In genomic region chr5:22253318-22253717, GRCm38 (mm10) we compare ENCODE assay signal across 28 mouse cellular contexts.
DNase-seq lines count a peak whose midpoint lies in the region; ATAC-seq and TF ChIP-seq lines count a peak whose summit lies in the region.
"Had no signal": no experiment of that assay in that cellular context is flagged by ENCODE, and none has a peak within 500 bp of the region (broad histone marks: within the 10 kb centered on the region; RNA-seq: fewer than 3 reads in every experiment).

No protein-coding gene starts in this region.

- no peak overlapping the region for H3K4me3 ChIP-seq in forebrain, embryonic 13.5 days
- no peak overlapping the region for H3K4me3 ChIP-seq in forebrain, embryonic 10.5 days
- no peak overlapping the region for H3K4me3 ChIP-seq in midbrain, postnatal 0 days (ENCODE audit: low read depth, low read length)
- H3K4me3 ChIP-seq in midbrain, embryonic 16.5 days (ENCODE audit: low read depth, low read length), result no peak overlapping the region
- H3K4me3 ChIP-seq: embryonic facial prominence, embryonic 12.5 days; hindbrain, embryonic 12.5 days; limb, embryonic 13.5 days; liver, embryonic 12.5 days had no signal

- no peak overlapping the region for H3K27ac ChIP-seq in forebrain, embryonic 13.5 days
- no peak overlapping the region for H3K27ac ChIP-seq in forebrain, embryonic 10.5 days
- no peak overlapping the region for H3K27ac ChIP-seq in midbrain, postnatal 0 days (ENCODE audit: low read depth, low read length)
- H3K27ac ChIP-seq in midbrain, embryonic 16.5 days (ENCODE audit: low read length), result no peak overlapping the region
- H3K27ac ChIP-seq: embryonic facial prominence, embryonic 12.5 days; hindbrain, embryonic 12.5 days; kidney, postnatal 0 days; limb, embryonic 13.5 days; liver, embryonic 12.5 days; macrophage had no signal

- no peak for TF ChIP-seq CTCF in midbrain, postnatal 0 days (IDR thresholded peaks at IDR 0.05)

- no peaks in the 10 kb centered on the region for H3K36me3 ChIP-seq in forebrain, embryonic 13.5 days (ENCODE audit: poor library complexity, severe bottlenecking)
- no peaks in the 10 kb centered on the region for H3K36me3 ChIP-seq in forebrain, embryonic 10.5 days (replicated peaks)
- no peaks in the 10 kb centered on the region for H3K36me3 ChIP-seq in midbrain, postnatal 0 days (ENCODE audit: insufficient read depth, low read length)
- no peaks in the 10 kb centered on the region for H3K36me3 ChIP-seq in midbrain, embryonic 16.5 days (ENCODE audit: control insufficient read depth, insufficient read depth, low read length)
- H3K36me3 ChIP-seq: embryonic facial prominence, embryonic 12.5 days; hindbrain, embryonic 12.5 days; limb, embryonic 13.5 days; liver, embryonic 12.5 days had no signal

- WGBS in forebrain, embryonic 13.5 days, result 86% methylated on average over 6 of the region's 6 CpGs
- 94% methylated on average over 6 of the region's 6 CpGs for WGBS in forebrain, embryonic 10.5 days
- WGBS in midbrain, postnatal 0 days, result 92% methylated on average over 6 of the region's 6 CpGs
- 94% methylated on average over 6 of the region's 6 CpGs for WGBS in midbrain, embryonic 16.5 days

- no peak overlapping the region for H3K9ac ChIP-seq in forebrain, embryonic 13.5 days
- no peak overlapping the region for H3K9ac ChIP-seq in midbrain, postnatal 0 days (replicated peaks; ENCODE audit: low read length, poor library complexity, severe bottlenecking)
- H3K9ac ChIP-seq in midbrain, embryonic 16.5 days (ENCODE audit: low read depth, low read length), result no peak overlapping the region
- H3K9ac ChIP-seq: embryonic facial prominence, embryonic 12.5 days; hindbrain, embryonic 12.5 days; limb, embryonic 13.5 days; liver, embryonic 12.5 days; liver, postnatal 0 days had no signal

- H3K4me2 ChIP-seq in forebrain, embryonic 13.5 days, result no peak overlapping the region
- no peak overlapping the region for H3K4me2 ChIP-seq in midbrain, postnatal 0 days (ENCODE audit: low read depth, low read length, poor library complexity, severe bottlenecking)
- H3K4me2 ChIP-seq in midbrain, embryonic 16.5 days (ENCODE audit: low read length), result no peak overlapping the region
- H3K4me2 ChIP-seq: embryonic facial prominence, embryonic 12.5 days; hindbrain, embryonic 12.5 days; limb, embryonic 13.5 days; liver, embryonic 12.5 days had no signal

- no peaks in the 10 kb centered on the region for H3K27me3 ChIP-seq in forebrain, embryonic 13.5 days
- H3K27me3 ChIP-seq in forebrain, embryonic 10.5 days (ENCODE audit: poor library complexity, severe bottlenecking), result no peaks in the 10 kb centered on the region
- no peaks in the 10 kb centered on the region for H3K27me3 ChIP-seq in midbrain, postnatal 0 days (ENCODE audit: insufficient read depth, low read length)
- no peaks in the 10 kb centered on the region for H3K27me3 ChIP-seq in midbrain, embryonic 16.5 days (ENCODE audit: control insufficient read depth, insufficient read depth, low read depth, low read length)
- H3K27me3 ChIP-seq: CH12.LX; embryonic facial prominence, embryonic 12.5 days; hindbrain, embryonic 12.5 days; limb, embryonic 13.5 days; liver, embryonic 12.5 days had no signal

- peak; percentile 4; the same call in 1 of the 2 replicates for ATAC-seq in forebrain, embryonic 13.5 days
- ATAC-seq in midbrain, postnatal 0 days (ENCODE audit: low FRiP score), result no peak
- no peak for ATAC-seq in midbrain, embryonic 16.5 days
- ATAC-seq: activated CD4-positive, CD25-positive, alpha-beta regulatory T cell, adult 4 months; forebrain, embryonic 16.5 days; liver, embryonic 12.5 days; liver, postnatal 0 days; lung, postnatal 0 days had no signal

- no peak for DNase-seq in forebrain, embryonic 10.5 days (ENCODE audit: extremely low spot score, low spot score)
- DNase-seq in midbrain, postnatal 0 days (ENCODE audit: low spot score), result peak; percentile 52
- DNase-seq in cerebellum, adult 9-10 months, result peak; percentile 91
- peak; percentile 82 to 83 for DNase-seq in cerebellum, postnatal 36 days
- DNase-seq in ovary, postnatal 10 days (ENCODE audit: low spot score), result no peak
- DNase-seq in heart, adult 8-10 months (ENCODE audit: low spot score), result no peak
- DNase-seq: adrenal gland, adult 2 months; adrenal gland, postnatal 36 days; embryo, embryonic 11 days; heart, postnatal 14 days; kidney, adult 18-20 months; liver, postnatal 0 days; midbrain, embryonic 14.5 days; right cerebral cortex, adult 18-20 months; spleen, adult 18-20 months; thymus, postnatal 14 days had no signal

- H3K4me1 ChIP-seq in forebrain, embryonic 13.5 days, result 0 out of 2 replicates have a peak, but pooled peaks cover 8% of the 10 kb centered on the region
- 0 out of 2 replicates have a peak, but pooled peaks cover 3% of the 10 kb centered on the region for H3K4me1 ChIP-seq in forebrain, embryonic 10.5 days
- no peaks in the 10 kb centered on the region for H3K4me1 ChIP-seq in midbrain, postnatal 0 days (ENCODE audit: insufficient read depth, low read length)
- H3K4me1 ChIP-seq in midbrain, embryonic 16.5 days (ENCODE audit: control insufficient read depth, insufficient read depth, low read length), result 0 out of 2 replicates have a peak, but pooled peaks cover 3% of the 10 kb centered on the region
- H3K4me1 ChIP-seq: embryonic facial prominence, embryonic 12.5 days; hindbrain, embryonic 12.5 days; limb, embryonic 13.5 days; liver, embryonic 12.5 days had no signal

- no peaks in the 10 kb centered on the region for H3K9me3 ChIP-seq in forebrain, embryonic 13.5 days (replicated peaks)
- no peaks in the 10 kb centered on the region for H3K9me3 ChIP-seq in forebrain, embryonic 10.5 days
- no peaks in the 10 kb centered on the region for H3K9me3 ChIP-seq in midbrain, postnatal 0 days (ENCODE audit: low read length)
- no peaks in the 10 kb centered on the region for H3K9me3 ChIP-seq in midbrain, embryonic 16.5 days (replicated peaks; ENCODE audit: control insufficient read depth, low read length, poor library complexity, severe bottlenecking)
- H3K9me3 ChIP-seq: embryonic facial prominence, embryonic 12.5 days; hindbrain, embryonic 12.5 days; limb, embryonic 13.5 days; liver, embryonic 12.5 days had no signal

Comparison
In these comparisons a context has a peak if more than half of its experiments do, and no peak if none do; other contexts are left out.
1. DNase-seq: peak in midbrain, postnatal 0 days (single experiment), cerebellum, adult 9-10 months (single experiment) and cerebellum, postnatal 36 days (2 of 2); none in forebrain, embryonic 10.5 days (single experiment), ovary, postnatal 10 days (single experiment) and heart, adult 8-10 months (single experiment).